Mouse (Mus musculus) forebrain, embryonic 16.5 days (tissue): ENCODE measurements around the gene Cuta. TPM values are rescaled to one million over a fixed set of nuclear protein-coding genes. Genes with fewer than 3 reads are reported as not detected.
A peak's percentile ranks its signal among the peaks of the same experiment; 100 is the strongest.

Experiments used
- ATAC-seq: fragments of 200-750 bp; cut with Nextera tagmentation; 2 replicates; pipeline ENCODE4 v1.8.0; 2017; ENCODE audit warnings: mild to moderate bottlenecking, moderate library complexity
- H3K27ac ChIP-seq: fragments of 300-500 bp; sonication (generic); 2 replicates; pipeline ENCODE4 v1.5.1; 2014; ENCODE audit warnings: low read length, control low read depth
- H3K27me3 ChIP-seq: fragments of 300-500 bp; sonication (generic); replicated peaks from 2 replicates; pipeline ENCODE4 v1.6.1; 2014; ENCODE audit warnings: low read length; ENCODE audit not compliant: control insufficient read depth, insufficient read depth
- H3K36me3 ChIP-seq: fragments of 300-500 bp; sonication (generic); 2 replicates; pipeline ENCODE4 v1.6.1; 2014; ENCODE audit not compliant: control insufficient read depth, insufficient read depth
- H3K4me1 ChIP-seq: fragments of 300-500 bp; sonication (generic); replicated peaks from 2 replicates; pipeline ENCODE4 v1.6.1; 2014; ENCODE audit warnings: low read length; ENCODE audit not compliant: control insufficient read depth, insufficient read depth
- H3K4me2 ChIP-seq: fragments of 300-500 bp; sonication (generic); 2 replicates; pipeline ENCODE4 v1.6.1; 2014; ENCODE audit warnings: mild to moderate bottlenecking, low read length, control low read depth
- H3K4me3 ChIP-seq: fragments of 300-500 bp; sonication (generic); replicated peaks from 2 replicates; pipeline ENCODE4 v1.5.1; 2014; ENCODE audit warnings: mild to moderate bottlenecking, low read length, control low read depth
- H3K9ac ChIP-seq: fragments of 300-500 bp; sonication (generic); replicated peaks from 2 replicates; pipeline ENCODE4 v1.6.1; 2014; ENCODE audit warnings: low read depth, low read length, control low read depth
- H3K9me3 ChIP-seq: fragments of 300-500 bp; sonication (generic); 2 replicates; pipeline ENCODE4 v1.6.1; 2016; ENCODE audit warnings: low read length; ENCODE audit not compliant: control insufficient read depth
- WGBS: fragments of 180-500 bp; shearing (Covaris S2); extraction: QIAGEN DNeasy Blood & Tissue Kit; methylation state at CpG from one replicate; pipeline ENCODE4 v1.1.7; 2014; 5-methylcytosine and 5-hydroxymethylcytosine counted together
- polyA plus RNA-seq: library from polyadenylated mRNA; unstranded; fragments of >200 nt; fragmentation: Nextera tagmentation; extraction: Ambion mirVana; gene quantifications from 2 replicates; pipeline ENCODE4 v1.2.1, GENCODE M21; 2015

Gene Cuta
- polyA plus RNA-seq, 1 experiment from 2014 or later: 138 TPM

DNA sequence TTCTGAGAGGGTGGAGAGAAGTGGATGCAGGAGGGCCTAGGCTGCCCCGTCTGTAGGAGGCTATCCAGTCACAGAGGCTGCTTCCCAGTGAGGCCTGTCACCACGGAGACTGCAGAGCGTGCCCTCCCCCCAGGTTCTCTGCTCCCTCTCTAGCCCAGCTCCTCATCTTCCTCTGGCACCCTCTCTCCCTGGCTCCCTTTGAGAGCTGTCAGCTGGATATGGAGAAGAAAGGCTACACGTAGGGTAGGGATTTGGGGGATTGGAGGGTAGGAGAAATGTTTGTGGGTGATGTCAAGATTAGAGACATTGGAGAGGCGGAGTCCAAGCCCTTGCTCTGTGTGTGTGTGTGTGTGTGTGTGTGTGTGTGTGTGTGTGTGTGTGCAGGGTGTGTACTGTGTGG, 10.5 kb upstream of the Cuta start:
- WGBS: 37% methylated on average over 5 of the region's 5 CpGs
- no peaks in the 10 kb centered on the region for H3K27me3 ChIP-seq
- peaks cover 2% of the 10 kb centered on the region; the same call in 1 of the 2 replicates for H3K36me3 ChIP-seq
- peaks cover 81% of the 10 kb centered on the region for H3K4me1 ChIP-seq
- peak overlapping the region; percentile 20; the same call in 1 of the 2 replicates for H3K9ac ChIP-seq
- peak overlapping the region; percentile 75 for H3K4me2 ChIP-seq
- peak overlapping the region; percentile 64 for H3K4me3 ChIP-seq
- ATAC-seq: no peak
- peak overlapping the region; percentile 52; the same call in 1 of the 2 replicates for H3K27ac ChIP-seq
- no peaks in the 10 kb centered on the region for H3K9me3 ChIP-seq

DNA sequence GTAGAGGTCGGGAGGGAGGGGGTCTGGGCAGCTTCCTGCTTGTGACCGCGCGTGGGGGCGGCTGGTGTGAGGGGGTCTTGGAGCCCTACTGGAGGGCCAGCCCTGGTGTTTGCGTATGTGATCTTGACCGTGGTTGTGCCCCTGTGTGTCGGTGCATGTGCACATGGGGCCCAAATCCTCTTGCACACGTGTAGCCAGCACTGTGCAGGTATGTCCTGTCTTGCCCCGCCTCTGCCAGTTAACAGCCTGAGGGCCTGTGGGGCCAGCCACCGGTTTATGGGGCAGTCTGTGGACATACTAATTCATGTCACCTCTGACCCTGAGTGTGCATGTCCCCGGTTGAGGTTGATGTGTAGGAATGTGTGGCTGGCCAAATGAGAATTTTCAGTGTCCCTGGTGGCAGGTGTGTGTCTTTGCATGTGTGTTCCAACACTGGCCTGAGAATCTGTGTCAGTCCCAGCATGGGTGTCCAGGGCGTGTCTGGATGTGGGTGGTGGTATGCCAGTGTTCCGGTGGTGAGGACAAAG, 9.7 kb upstream of the Cuta start:
- peaks cover 2% of the 10 kb centered on the region; the same call in 1 of the 2 replicates for H3K36me3 ChIP-seq
- peak overlapping the region; percentile 76 for H3K9ac ChIP-seq
- 8% methylated on average over 13 of the region's 14 CpGs for WGBS
- no peaks in the 10 kb centered on the region for H3K27me3 ChIP-seq
- H3K9me3 ChIP-seq: no peaks in the 10 kb centered on the region
- H3K4me2 ChIP-seq: peak overlapping the region; percentile 75
- ATAC-seq: no peak
- H3K4me1 ChIP-seq: peaks cover 86% of the 10 kb centered on the region
- peak overlapping the region; percentile 80 for H3K27ac ChIP-seq
- H3K4me3 ChIP-seq: peak overlapping the region; percentile 64

- Histone ChIP-seq H3K27ac (peak overlapping the region; percentile 80), H3K9me3 (no peaks in the 10 kb centered on the region), H3K4me2 (peak overlapping the region; percentile 75), H3K36me3 (peaks cover 2% of the 10 kb centered on the region; the same call in 1 of the 2 replicates), H3K4me1 (peaks cover 84% of the 10 kb centered on the region), H3K9ac (peak overlapping the region; percentile 76), H3K4me3 (peak overlapping the region; percentile 64), H3K27me3 (no peaks in the 10 kb centered on the region)
- WGBS: 0% methylated on average over 39 of the region's 87 CpGs
- peak; percentile 9; the same call in 1 of the 2 replicates for ATAC-seq
Observed at GRCm38 (mm10) chr17:26948316-26949050, 9.1 kb upstream of the Cuta start.

DNA sequence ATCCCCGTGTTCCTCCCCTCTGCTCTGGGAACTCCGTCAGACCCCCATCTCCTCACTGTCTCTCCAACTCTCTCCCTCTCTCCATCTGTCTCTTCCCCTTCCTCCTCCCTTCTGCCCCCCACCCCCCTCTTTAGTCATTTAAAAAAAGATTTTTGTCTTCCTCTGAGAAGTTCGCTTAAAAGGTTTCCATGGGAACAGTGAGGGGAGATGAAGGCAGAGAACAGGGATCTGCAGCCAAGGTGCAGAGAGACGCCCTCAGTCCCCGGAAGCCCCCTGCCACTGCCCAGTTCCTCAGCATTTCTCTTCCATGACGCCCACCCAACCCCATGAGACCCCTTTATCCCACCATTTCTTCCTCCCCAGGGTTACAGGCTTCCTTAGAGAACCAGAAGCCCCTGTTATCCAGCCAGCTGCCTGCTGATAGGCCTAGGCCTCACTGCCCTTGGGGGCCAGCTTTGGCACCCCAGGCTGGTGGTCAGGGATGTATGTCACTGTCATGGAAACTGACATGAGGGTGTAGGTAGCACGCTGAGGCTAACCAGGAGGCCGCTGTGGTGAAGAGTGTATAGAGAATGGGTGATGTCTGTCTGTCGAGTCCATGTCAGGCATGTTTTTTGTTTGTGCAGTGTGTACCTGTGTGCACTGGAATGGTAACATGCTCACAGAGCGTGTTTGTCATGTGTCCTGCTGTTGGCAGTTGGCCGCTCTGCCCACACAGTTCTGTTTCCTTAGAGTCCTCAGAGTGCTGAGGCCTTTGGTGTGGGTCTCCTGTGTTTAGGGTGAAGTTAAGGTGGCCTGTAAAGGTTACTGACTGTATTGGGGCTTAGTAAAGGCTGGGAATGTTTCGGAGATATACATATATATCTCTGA, 8.1 kb upstream of the Cuta start:
- peak; percentile 5; the same call in 1 of the 2 replicates for ATAC-seq
- H3K4me3 ChIP-seq: peak overlapping the region; percentile 41
- WGBS: 25% methylated on average over 12 of the region's 12 CpGs
- no peaks in the 10 kb centered on the region for H3K36me3 ChIP-seq
- H3K27me3 ChIP-seq: no peaks in the 10 kb centered on the region
- H3K9ac ChIP-seq: peak overlapping the region; percentile 20; the same call in 1 of the 2 replicates
- H3K27ac ChIP-seq: peak overlapping the region; percentile 86
- H3K4me2 ChIP-seq: peak overlapping the region; percentile 66
- no peaks in the 10 kb centered on the region for H3K9me3 ChIP-seq
- H3K4me1 ChIP-seq: peaks cover 79% of the 10 kb centered on the region

GRCm38 (mm10) chr17:26946567-26946966, 7.2 kb upstream of the Cuta start:
- Histone ChIP-seq H3K36me3 (no peaks in the 10 kb centered on the region), H3K9me3 (no peaks in the 10 kb centered on the region), H3K4me3 (peak overlapping the region; percentile 41), H3K9ac (peak overlapping the region; percentile 66), H3K4me1 (peaks cover 75% of the 10 kb centered on the region), H3K4me2 (peak overlapping the region; percentile 66), H3K27me3 (no peaks in the 10 kb centered on the region), H3K27ac (peak overlapping the region; percentile 86)
- ATAC-seq: peak; percentile 27
- WGBS: under 1% methylated on average over 37 of the region's 37 CpGs

- 22% methylated on average over 13 of the region's 13 CpGs for WGBS
- H3K4me1 ChIP-seq: peaks cover 70% of the 10 kb centered on the region
Observed at GRCm38 (mm10) chr17:26945824-26946495, 6.6 kb upstream of the Cuta start.

DNA sequence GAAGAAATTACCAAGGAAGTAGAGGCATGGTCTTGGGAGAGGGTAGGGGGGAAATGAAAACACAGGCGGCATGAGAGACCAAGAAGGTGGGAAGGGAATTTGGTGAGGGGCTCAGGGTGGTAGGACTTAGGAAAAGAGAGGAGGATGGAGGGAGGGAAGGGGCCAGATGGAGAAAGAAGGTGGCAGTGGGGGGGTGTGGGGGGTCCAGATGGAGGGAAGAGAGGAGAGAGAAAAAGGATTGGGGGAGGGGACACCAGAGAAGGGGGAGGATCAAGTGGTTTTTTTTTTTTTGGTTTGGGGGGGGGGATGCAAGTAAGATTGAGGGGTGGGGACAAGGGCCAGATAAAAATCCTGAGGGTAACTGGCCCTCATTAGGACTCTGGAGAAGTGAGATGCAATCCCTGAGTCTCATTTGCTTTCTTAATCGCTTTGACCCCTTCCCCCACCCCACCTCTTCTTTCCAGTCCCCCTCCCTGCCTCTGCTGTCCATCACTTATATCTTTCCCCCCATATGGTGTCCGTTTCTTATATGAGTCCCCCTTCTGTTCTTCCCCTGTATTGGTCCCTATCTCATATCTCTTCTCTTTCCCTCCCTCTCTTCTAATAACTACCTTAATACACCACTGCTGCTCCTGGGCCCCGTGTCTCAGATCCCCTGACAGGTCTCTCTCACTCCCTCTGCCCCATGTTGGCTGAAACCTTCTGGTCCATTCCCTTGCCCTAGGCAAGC, 2.6 kb upstream of the Cuta start:
- no peaks in the 10 kb centered on the region for H3K9me3 ChIP-seq
- H3K27ac ChIP-seq: peak overlapping the region; percentile 96
- no peaks in the 10 kb centered on the region for H3K27me3 ChIP-seq
- peak overlapping the region; percentile 62 for H3K9ac ChIP-seq
- WGBS: 6% methylated on average over 4 of the region's 4 CpGs
- no peaks in the 10 kb centered on the region for H3K36me3 ChIP-seq
- H3K4me2 ChIP-seq: peak overlapping the region; percentile 66
- no peak for ATAC-seq
- H3K4me3 ChIP-seq: peak overlapping the region; percentile 57
- H3K4me1 ChIP-seq: peaks cover 67% of the 10 kb centered on the region

More at GRCm38 (mm10) chr17:26945824-26946495, 6.6 kb upstream of the Cuta start:
- Histone ChIP-seq H3K4me2 (peak overlapping the region; percentile 66), H3K36me3 (no peaks in the 10 kb centered on the region), H3K27ac (peak overlapping the region; percentile 86), H3K9ac (peak overlapping the region; percentile 66), H3K9me3 (no peaks in the 10 kb centered on the region), H3K27me3 (no peaks in the 10 kb centered on the region), H3K4me3 (peak overlapping the region; percentile 41)
- ATAC-seq: no peak

DNA sequence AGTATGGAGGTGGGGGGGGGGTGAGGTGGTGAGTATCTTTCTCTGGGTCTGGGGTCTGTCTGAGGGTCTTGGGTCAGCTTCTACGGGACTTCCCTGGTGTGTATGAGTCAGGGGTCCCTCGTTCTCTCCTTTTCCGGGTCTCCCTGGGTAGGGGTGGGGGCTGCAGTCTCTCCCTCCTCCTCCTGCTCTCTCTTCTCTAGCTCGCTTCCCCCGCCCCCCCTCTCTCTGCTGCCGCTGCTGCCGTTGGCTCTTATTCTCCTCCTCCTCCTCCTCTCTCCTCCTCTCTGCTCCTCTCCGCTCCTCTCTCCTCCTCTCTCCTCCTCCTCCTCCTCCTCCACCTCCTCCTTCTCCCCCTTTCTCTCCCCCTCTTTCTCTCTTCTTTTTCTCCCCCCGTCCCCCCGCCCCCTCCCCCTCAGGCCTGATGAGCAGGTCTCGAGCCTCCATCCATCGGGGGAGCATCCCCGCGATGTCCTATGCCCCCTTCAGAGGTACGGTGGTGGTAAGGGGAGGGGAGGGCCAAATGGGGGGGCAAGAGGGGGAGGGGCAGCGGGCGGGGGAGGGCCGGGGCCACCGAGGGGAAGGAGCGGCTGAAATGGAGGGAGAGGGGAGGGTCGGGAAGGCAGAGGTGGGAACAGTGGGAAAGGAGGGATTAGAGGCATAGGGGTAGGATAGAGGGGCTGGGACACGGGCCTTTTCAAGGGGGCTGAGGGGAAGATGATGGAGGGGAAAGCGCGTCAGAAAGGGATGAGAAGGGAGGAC, 1.8 kb upstream of the Cuta start, which contains the start of gene Syngap1:
Syngap1 (plus strand) TSS at position 223 of the 759 bp plus-strand sequence.
- peak; percentile 37 for ATAC-seq
- H3K4me3 ChIP-seq: peak within 1 kb of the TSS; percentile 79
- H3K9ac ChIP-seq: peak within 1 kb of the TSS; percentile 78
- peaks cover 59% of the 10 kb centered on the region for H3K4me1 ChIP-seq
- WGBS: 2% methylated on average over 23 of the region's 24 CpGs
- H3K36me3 ChIP-seq: no peaks in the 10 kb centered on the region
- H3K27me3 ChIP-seq: no peaks in the 10 kb centered on the region
- H3K4me2 ChIP-seq: peak within 1 kb of the TSS; percentile 84
- no peaks in the 10 kb centered on the region for H3K9me3 ChIP-seq
- peak within 1 kb of the TSS; percentile 96 for H3K27ac ChIP-seq
